Mouse (Mus musculus): ENCODE data around the gene Nat14. TPM values are rescaled to one million over a fixed set of nuclear protein-coding genes. Genes with fewer than 3 reads are reported as not detected.
"Not testable (repeated sequence)": the region's sequence is repeated elsewhere in the genome, so short reads cannot be mapped to it uniquely, and the experiment has no call there.

Gene Nat14
- 1.2 and 1.7 TPM in 2 replicates for total RNA-seq (2012; rRNA removed)

DNA sequence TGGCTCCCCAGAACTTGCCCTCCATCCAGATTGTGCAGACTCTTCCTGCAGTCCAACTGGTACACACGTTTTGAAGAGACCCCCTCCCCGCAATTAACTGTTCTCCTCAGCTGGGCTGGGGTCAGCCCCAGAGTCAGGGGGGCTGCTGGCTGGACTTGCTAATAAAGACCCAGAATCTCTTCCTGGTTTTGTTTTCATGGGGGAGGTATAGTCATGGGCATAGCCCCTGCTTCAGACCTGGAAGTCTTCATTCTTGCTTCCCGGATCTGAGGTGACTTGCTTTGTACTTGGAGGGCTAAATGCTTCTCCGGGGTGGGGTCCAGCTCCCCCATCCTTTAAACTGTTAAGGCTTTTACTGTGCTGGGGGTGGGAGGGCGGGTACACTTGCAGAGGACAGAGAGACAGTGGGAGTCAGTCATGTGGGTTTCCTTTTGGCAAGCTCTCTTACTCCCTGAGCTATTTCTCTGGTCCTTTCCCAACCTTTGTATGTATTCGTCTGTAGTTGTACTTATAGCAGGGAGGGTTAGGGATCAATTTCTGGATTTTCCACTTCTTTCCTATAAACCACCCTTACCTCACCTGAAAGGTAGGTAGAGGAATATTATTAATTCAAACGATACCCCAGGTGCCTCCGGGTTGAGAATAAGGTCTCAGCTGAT lies at the start of gene Nat14:
TSS of gene Nat14 (plus strand) at position 205 of the 659 bp plus-strand sequence.
- in situ Hi-C loops (cut with MboI; ENCODE audit: low sequenced_read_pairs in 2 of 2, unreplicated experiment in 2 of 2), result no loop called here
- TF ChIP-seq HCFC1 (IDR thresholded peaks at IDR 0.05; ENCODE audit: borderline replicate concordance, insufficient read depth, low read length), result no peak
- no peak for TF ChIP-seq ZNF384 (IDR thresholded peaks at IDR 0.05; ENCODE audit: low read depth, low read length)
- no peak for TF ChIP-seq MAFK (IDR thresholded peaks at IDR 0.05; ENCODE audit: insufficient read depth, low read depth, low read length)
- TF ChIP-seq CHD2 (IDR thresholded peaks at IDR 0.05; ENCODE audit: low read depth, low read length), result no peak
- no peak for TF ChIP-seq ZC3H11A (IDR thresholded peaks at IDR 0.05; ENCODE audit: borderline replicate concordance, low read depth, low read length)
- no peak within 1 kb of the TSS for H3K27ac ChIP-seq (ENCODE audit: insufficient read depth, low read depth, low read length, poor library complexity, severe bottlenecking)
- H3K9ac ChIP-seq (ENCODE audit: insufficient read depth, low read depth, low read length, poor library complexity, severe bottlenecking), result no peak within 1 kb of the TSS
- H3K9me3 ChIP-seq (ENCODE audit: control insufficient read depth, insufficient read depth, low read depth, low read length), result no peaks in the 10 kb centered on the region
- H3K36me3 ChIP-seq (ENCODE audit: control insufficient read depth, insufficient read depth, low read length, poor library complexity, severe bottlenecking), result peaks cover 8% of the 10 kb centered on the region; the same call in 1 of the 2 replicates
- no peak for DNase-seq (ENCODE audit: low read depth, low spot score)
- peak within 1 kb of the TSS; percentile 32 to 54; a peak in 3 of 4 replicates for H3K4me3 ChIP-seq (ENCODE audit: insufficient read depth in 1 of 2, low read depth in 1 of 2, low read length in 2 of 2, poor library complexity in 1 of 2, severe bottlenecking in 1 of 2)
- H3K4me1 ChIP-seq (ENCODE audit: control insufficient read depth in 2 of 2, insufficient read depth in 2 of 2, low read length in 2 of 2, poor library complexity in 1 of 2), result peaks cover 4 to 45% of the 10 kb centered on the region in 2 experiments; a peak in 3 of 4 replicates

DNA sequence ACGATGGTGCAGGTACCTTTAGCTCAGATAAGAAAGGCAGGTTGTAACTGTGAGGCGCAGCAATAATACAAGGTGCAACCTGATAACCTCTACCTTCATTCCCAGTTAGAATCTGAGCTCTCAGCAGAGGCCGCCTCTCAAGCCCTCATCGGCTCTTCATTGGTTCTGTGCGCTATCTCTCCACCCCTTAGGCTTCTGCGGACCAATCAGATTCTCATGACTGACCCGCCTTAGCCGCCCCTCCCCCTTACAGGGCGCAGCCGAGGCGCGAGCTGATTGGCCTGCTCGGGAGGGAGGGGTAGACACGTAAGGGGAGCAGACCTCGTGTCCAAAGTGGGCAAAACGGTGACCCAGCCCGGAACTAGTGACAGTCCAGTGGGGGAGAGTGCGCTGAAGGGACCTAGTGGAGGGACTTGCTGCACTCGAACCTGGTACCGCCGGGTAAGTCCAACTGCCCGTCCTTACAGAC lies 45.0 kb upstream of the Nat14 start, which contains the start of gene Isoc2a:
TSS of gene Isoc2a (plus strand) at position 401 of the 469 bp plus-strand sequence.
- Histone ChIP-seq H3K9me3 (ENCODE audit: control insufficient read depth, insufficient read depth, low read depth, low read length) (no peaks in the 10 kb centered on the region), H3K36me3 (ENCODE audit: control insufficient read depth, insufficient read depth, low read length, poor library complexity, severe bottlenecking) (no peaks in the 10 kb centered on the region), H3K27ac (ENCODE audit: insufficient read depth, low read depth, low read length, poor library complexity, severe bottlenecking) (no peak within 1 kb of the TSS; the same call in 1 of the 2 replicates), H3K4me3 (ENCODE audit: insufficient read depth in 1 of 2, low read depth in 1 of 2, low read length in 2 of 2, poor library complexity in 1 of 2, severe bottlenecking in 1 of 2) (peak within 1 kb of the TSS; percentile 72 to 85), H3K4me1 (ENCODE audit: control insufficient read depth in 2 of 2, insufficient read depth in 2 of 2, low read length in 2 of 2, poor library complexity in 1 of 2) (peaks cover 0 to 5% of the 10 kb centered on the region in 2 experiments; a peak in 1 of 4 replicates), H3K9ac (ENCODE audit: insufficient read depth, low read depth, low read length, poor library complexity, severe bottlenecking) (peak within 1 kb of the TSS; percentile 63)
- DNase-seq (ENCODE audit: low read depth, low spot score), result peak; percentile 96
- in situ Hi-C loops (cut with MboI; ENCODE audit: low sequenced_read_pairs in 2 of 2, unreplicated experiment in 2 of 2), result no loop called here
- peak; percentile 84 for TF ChIP-seq CHD2 (IDR thresholded peaks at IDR 0.05; ENCODE audit: low read depth, low read length)
- no peak for TF ChIP-seq ZC3H11A (IDR thresholded peaks at IDR 0.05; ENCODE audit: borderline replicate concordance, low read depth, low read length)

DNA sequence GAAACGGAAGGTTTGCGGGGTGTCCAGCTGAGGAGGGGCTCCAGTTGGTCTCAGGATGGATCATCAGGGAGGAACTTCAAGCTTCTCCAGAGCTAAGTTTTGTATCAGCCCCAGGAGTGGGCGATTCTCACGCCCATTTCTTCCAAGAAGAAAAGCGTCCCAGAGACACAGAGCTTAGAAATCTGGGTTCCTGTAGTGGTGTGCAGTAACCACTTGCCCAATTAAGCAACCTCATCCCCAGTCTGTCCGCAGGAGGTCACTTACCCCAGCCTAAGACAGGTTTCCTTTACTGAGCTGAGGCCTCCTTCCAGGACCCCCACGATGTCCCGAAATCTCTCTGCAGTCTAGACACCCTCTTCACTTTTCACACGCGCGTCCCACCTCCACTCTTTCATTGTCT lies 44.6 kb upstream of the Nat14 start:
- Histone ChIP-seq H3K4me1 (ENCODE audit: control insufficient read depth in 2 of 2, insufficient read depth in 2 of 2, low read length in 2 of 2, poor library complexity in 1 of 2) (peaks cover 0 to 5% of the 10 kb centered on the region in 2 experiments; a peak in 1 of 4 replicates), H3K9me3 (ENCODE audit: control insufficient read depth, insufficient read depth, low read depth, low read length) (no peaks in the 10 kb centered on the region), H3K9ac (ENCODE audit: insufficient read depth, low read depth, low read length, poor library complexity, severe bottlenecking) (peak overlapping the region; percentile 63), H3K27ac (ENCODE audit: insufficient read depth, low read depth, low read length, poor library complexity, severe bottlenecking) (no peak overlapping the region; the same call in 1 of the 2 replicates), H3K4me3 (ENCODE audit: insufficient read depth in 1 of 2, low read depth in 1 of 2, low read length in 2 of 2, poor library complexity in 1 of 2, severe bottlenecking in 1 of 2) (peak overlapping the region; percentile 72 to 85), H3K36me3 (ENCODE audit: control insufficient read depth, insufficient read depth, low read length, poor library complexity, severe bottlenecking) (no peaks in the 10 kb centered on the region)
- in situ Hi-C loops (cut with MboI; ENCODE audit: low sequenced_read_pairs in 2 of 2, unreplicated experiment in 2 of 2), result no loop called here
- no peak for TF ChIP-seq HCFC1 (IDR thresholded peaks at IDR 0.05; ENCODE audit: borderline replicate concordance, insufficient read depth, low read length)
- no peak for DNase-seq (ENCODE audit: low read depth, low spot score)

DNA sequence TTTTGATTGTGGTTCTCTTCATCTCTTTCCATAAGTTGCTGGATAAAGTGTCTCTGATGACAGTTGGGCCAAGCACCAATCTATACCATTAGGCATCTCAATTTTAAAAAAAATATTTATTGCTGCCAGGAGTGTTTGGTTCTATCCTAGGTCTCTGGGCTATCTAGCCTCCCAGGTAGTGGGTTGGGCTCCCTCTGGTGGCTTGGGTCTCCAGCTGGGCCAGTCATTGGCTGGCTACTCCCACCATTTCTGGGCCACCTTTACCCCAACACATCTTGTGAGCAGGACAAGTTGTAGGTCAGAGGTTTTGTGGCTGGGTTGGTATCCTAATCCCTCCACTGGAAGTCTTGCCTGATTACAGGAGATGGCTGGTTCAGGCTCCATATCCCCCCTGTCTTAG lies 43.6 kb upstream of the Nat14 start:
- Histone ChIP-seq H3K4me3 (ENCODE audit: insufficient read depth in 1 of 2, low read depth in 1 of 2, low read length in 2 of 2, poor library complexity in 1 of 2, severe bottlenecking in 1 of 2) (peak overlapping the region in 1 of 2 experiments; percentile 85; a peak in 2 of 4 replicates), H3K27ac (ENCODE audit: insufficient read depth, low read depth, low read length, poor library complexity, severe bottlenecking) (no peak overlapping the region), H3K4me1 (ENCODE audit: control insufficient read depth in 2 of 2, insufficient read depth in 2 of 2, low read length in 2 of 2, poor library complexity in 1 of 2) (peaks cover 0 to 5% of the 10 kb centered on the region in 2 experiments; a peak in 1 of 4 replicates), H3K36me3 (ENCODE audit: control insufficient read depth, insufficient read depth, low read length, poor library complexity, severe bottlenecking) (no peaks in the 10 kb centered on the region), H3K9ac (ENCODE audit: insufficient read depth, low read depth, low read length, poor library complexity, severe bottlenecking) (no peak overlapping the region), H3K9me3 (ENCODE audit: control insufficient read depth, insufficient read depth, low read depth, low read length) (no peaks in the 10 kb centered on the region)
- TF ChIP-seq HCFC1 (IDR thresholded peaks at IDR 0.05; ENCODE audit: borderline replicate concordance, insufficient read depth, low read length) (no peak), ZC3H11A (IDR thresholded peaks at IDR 0.05; ENCODE audit: borderline replicate concordance, low read depth, low read length) (no peak), MAFK (IDR thresholded peaks at IDR 0.05; ENCODE audit: insufficient read depth, low read depth, low read length) (no peak), ZNF384 (IDR thresholded peaks at IDR 0.05; ENCODE audit: low read depth, low read length) (no peak)
- in situ Hi-C loops (cut with MboI; ENCODE audit: low sequenced_read_pairs in 2 of 2, unreplicated experiment in 2 of 2), result no loop called here
- DNase-seq (ENCODE audit: low read depth, low spot score), result no peak

DNA sequence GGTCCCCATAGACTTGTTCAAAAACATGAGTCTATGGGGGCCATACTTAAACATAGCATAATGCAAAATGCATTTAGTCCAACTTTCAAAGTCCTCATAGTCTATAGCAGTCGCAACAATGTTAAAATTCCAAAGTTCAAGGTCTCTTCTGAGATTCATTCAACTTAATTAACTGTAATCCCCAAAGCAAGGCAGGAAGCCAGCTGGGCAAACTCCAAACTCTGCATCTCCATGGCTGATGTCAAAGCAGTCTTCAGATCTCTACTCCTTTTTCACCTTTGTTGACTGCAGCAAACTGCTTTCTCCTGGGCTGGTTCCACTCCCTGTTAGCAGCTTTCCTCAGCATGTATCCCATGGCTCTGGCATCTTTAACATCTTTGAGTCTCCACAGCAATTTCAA lies 42.8 kb upstream of the Nat14 start:
- in situ Hi-C loops (cut with MboI; ENCODE audit: low sequenced_read_pairs in 2 of 2, unreplicated experiment in 2 of 2); H3K36me3 ChIP-seq (ENCODE audit: control insufficient read depth, insufficient read depth, low read length, poor library complexity, severe bottlenecking); H3K9ac ChIP-seq (ENCODE audit: insufficient read depth, low read depth, low read length, poor library complexity, severe bottlenecking); H3K9me3 ChIP-seq (ENCODE audit: control insufficient read depth, insufficient read depth, low read depth, low read length); DNase-seq (ENCODE audit: low read depth, low spot score); H3K4me1 ChIP-seq (ENCODE audit: control insufficient read depth in 2 of 2, insufficient read depth in 2 of 2, low read length in 2 of 2, poor library complexity in 1 of 2); H3K4me3 ChIP-seq (ENCODE audit: insufficient read depth in 1 of 2, low read depth in 1 of 2, low read length in 2 of 2, poor library complexity in 1 of 2, severe bottlenecking in 1 of 2); H3K27ac ChIP-seq (ENCODE audit: insufficient read depth, low read depth, low read length, poor library complexity, severe bottlenecking): not testable (repeated sequence)

Measured in ES-E14 (cell line).